Mouse (Mus musculus): ENCODE results near the gene Maz. TPM values are rescaled to one million over a fixed set of nuclear protein-coding genes. Genes with fewer than 3 reads are reported as not detected.

The Maz gene
- polyA plus RNA-seq (2012; rRNA removed; ENCODE audit: low replicate concordance), result 90.8 and 204 TPM in 2 replicates

DNA sequence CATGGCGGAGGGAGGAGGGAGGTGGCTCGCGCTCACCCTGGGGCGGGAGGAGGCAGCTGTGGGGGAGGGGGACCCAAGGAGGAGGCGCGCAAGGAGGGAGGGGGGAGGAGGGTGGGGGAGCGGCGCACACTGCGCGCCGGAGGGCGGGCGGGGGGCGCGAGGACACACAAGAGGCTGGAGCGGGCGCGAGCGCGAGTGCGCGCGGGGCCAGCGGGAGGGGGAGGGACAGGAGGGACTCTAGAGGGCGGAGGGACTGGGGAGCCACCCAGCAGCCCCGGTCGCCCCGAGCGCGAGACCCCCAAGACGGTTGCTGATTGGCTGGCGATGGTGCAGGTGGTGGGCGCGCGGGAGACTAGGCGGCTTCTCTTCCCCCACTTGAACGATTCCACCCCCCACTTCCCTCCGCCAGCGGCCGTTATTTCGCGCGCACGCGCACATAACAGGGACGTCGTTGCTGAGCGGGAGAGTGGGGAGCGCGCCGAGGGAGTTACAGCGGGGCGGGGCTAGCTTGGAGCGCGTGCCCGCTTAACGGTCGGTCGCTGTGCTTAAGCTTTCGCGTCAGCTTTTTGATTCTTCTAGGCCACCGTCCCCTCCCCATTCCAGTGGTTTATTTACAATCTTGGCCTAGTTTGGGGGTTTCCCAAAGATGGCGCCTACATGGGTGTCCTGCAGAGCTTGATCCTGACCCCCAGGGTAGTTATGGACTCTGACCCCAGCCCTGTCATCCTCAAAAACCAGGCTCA, at the start of gene Maz:
Gene Maz (minus strand): TSS at position 54 of the 743 bp plus-strand sequence.

DNA sequence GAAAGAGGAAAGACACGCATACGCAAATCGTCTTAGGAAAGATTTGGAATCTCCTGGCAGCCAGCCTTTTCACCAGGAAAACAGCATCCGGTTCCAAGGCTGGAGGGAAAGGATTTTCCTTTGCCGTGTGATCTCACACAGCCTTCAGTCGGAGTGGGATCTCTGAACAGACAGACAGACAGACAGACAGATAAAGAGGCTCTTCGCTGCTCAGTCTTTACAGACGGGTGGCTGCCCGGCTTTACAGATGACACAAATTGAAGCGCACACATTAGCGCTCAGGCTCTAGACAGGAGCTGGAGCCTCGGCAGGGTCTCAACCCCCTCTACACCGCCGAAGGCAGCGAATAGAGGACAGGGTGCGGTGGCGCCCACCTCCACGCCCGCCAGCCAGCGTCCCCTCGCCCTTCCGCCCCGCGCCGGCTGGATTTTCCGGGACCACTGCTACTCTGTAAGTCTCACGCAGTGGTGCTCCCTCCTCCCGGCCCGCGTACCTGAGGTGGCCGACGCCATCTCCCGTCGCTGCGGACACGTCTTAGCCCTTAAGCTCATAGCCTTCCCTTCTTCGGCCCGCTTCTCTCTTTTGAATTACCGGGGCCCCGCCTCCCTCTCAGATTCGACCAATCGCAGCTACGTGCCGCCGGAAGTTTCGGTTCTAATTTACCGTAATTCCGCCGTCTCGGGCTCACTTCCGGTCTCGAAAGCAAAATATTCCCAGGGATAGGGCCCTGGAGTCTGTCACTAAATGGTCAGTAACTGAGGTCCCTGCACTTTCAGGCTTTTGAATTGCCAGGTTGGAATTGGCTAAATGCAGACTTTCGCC, 15.2 kb upstream of the Maz start, which contains the start of gene Kif22:
Gene Kif22 (minus strand): TSS at position 621 of the 822 bp plus-strand sequence.

GRCm38 (mm10) chr7:127020901-127021562, 5.8 kb downstream of the Maz start, which contains the start of the genes Gm42742 and Prrt2:
TSS of gene Gm42742 (minus strand) at chr7:127021097.
TSS of gene Prrt2 (minus strand) at chr7:127021211.

GRCm38 (mm10) chr7:127016971-127017949, 9.6 kb downstream of the Maz start, which contains the start of gene Pagr1a:
TSS of gene Pagr1a (minus strand) at chr7:127017352.

DNA sequence TGATC, 10.6 kb downstream of the Maz start, which contains the start of gene Pagr1b:
Gene Pagr1b (minus strand): TSS at position 4 of the 5 bp plus-strand sequence.

GRCm38 (mm10) chr7:127014320-127014719, 12.5 kb downstream of the Maz start, which contains the start of gene Mvp:
TSS of gene Mvp (minus strand) at chr7:127014621.

GRCm38 (mm10) chr7:126975950-126976866, 50.6 kb downstream of the Maz start, which contains the start of gene Cdiptos:
TSS of gene Cdiptos (minus strand) at chr7:126976098.

GRCm38 (mm10) chr7:126975893-126975949, 51.1 kb downstream of the Maz start, which contains the start of gene Cdipt:
TSS of gene Cdipt (plus strand) at chr7:126975914.

Other genes with a start within 250 kb of the Maz start
- gene Tbx6, start 245.6 kb downstream of the Maz start, polyA plus RNA-seq (2012; rRNA removed; ENCODE audit: low replicate concordance), result 3.3 and 4.2 TPM in 2 replicates
- 140 and 221 TPM in 2 replicates for gene Ppp4c, start 234.5 kb downstream of the Maz start, polyA plus RNA-seq (2012; rRNA removed; ENCODE audit: low replicate concordance)
- 18.0 and 75.6 TPM in 2 replicates for gene Fam57b, start 229.4 kb downstream of the Maz start, polyA plus RNA-seq (2012; rRNA removed; ENCODE audit: low replicate concordance)
- not detected in 2 replicates for gene 4930451I11Rik, start 195.4 kb downstream of the Maz start, polyA plus RNA-seq (2012; rRNA removed; ENCODE audit: low replicate concordance)
- gene Doc2a, start 179.6 kb downstream of the Maz start, polyA plus RNA-seq (2012; rRNA removed; ENCODE audit: low replicate concordance), result not detected in 2 replicates
- 3.5 and 11.6 TPM in 2 replicates for gene Hirip3, start 165.1 kb downstream of the Maz start, polyA plus RNA-seq (2012; rRNA removed; ENCODE audit: low replicate concordance)
- gene Ino80e, start 164.7 kb downstream of the Maz start, polyA plus RNA-seq (2012; rRNA removed; ENCODE audit: low replicate concordance), result 47.8 and 60.5 TPM in 2 replicates
- 94.6 and 122 TPM in 2 replicates for gene Taok2, start 142.3 kb downstream of the Maz start, polyA plus RNA-seq (2012; rRNA removed; ENCODE audit: low replicate concordance)
- 89.0 and 89.8 TPM in 2 replicates for gene Tmem219, start 104.1 kb downstream of the Maz start, polyA plus RNA-seq (2012; rRNA removed; ENCODE audit: low replicate concordance)
- 19.6 and 22.4 TPM in 2 replicates for gene Kctd13, start 98.2 kb downstream of the Maz start, polyA plus RNA-seq (2012; rRNA removed; ENCODE audit: low replicate concordance)
- 0.23 and 0.63 TPM in 2 replicates for gene Asphd1, start 77.5 kb downstream of the Maz start, polyA plus RNA-seq (2012; rRNA removed; ENCODE audit: low replicate concordance)
- 2.4 and 4.4 TPM in 2 replicates for gene Sez6l2, start 76.5 kb downstream of the Maz start, polyA plus RNA-seq (2012; rRNA removed; ENCODE audit: low replicate concordance)
- gene Cdipt, start 51.1 kb downstream of the Maz start, polyA plus RNA-seq (2012; rRNA removed; ENCODE audit: low replicate concordance), result 205 and 302 TPM in 2 replicates
- gene Cdiptos, start 50.9 kb downstream of the Maz start, polyA plus RNA-seq (2012; rRNA removed; ENCODE audit: low replicate concordance), result 2.7 and 3.1 TPM in 2 replicates
- gene Mvp, start 12.4 kb downstream of the Maz start, polyA plus RNA-seq (2012; rRNA removed; ENCODE audit: low replicate concordance), result 93.7 and 103 TPM in 2 replicates
- gene Pagr1b, start 10.6 kb downstream of the Maz start, polyA plus RNA-seq (2012; rRNA removed; ENCODE audit: low replicate concordance), result 5.3 and 7.1 TPM in 2 replicates
- gene Pagr1a, start 9.7 kb downstream of the Maz start, polyA plus RNA-seq (2012; rRNA removed; ENCODE audit: low replicate concordance), result 2.6 and 5.8 TPM in 2 replicates
- 25.7 and 62.7 TPM in 2 replicates for gene Gm42742, start 5.9 kb downstream of the Maz start, polyA plus RNA-seq (2012; rRNA removed; ENCODE audit: low replicate concordance)
- 17.9 and 35.3 TPM in 2 replicates for gene Prrt2, start 5.8 kb downstream of the Maz start, polyA plus RNA-seq (2012; rRNA removed; ENCODE audit: low replicate concordance)
- gene Kif22, start 15.4 kb upstream of the Maz start, polyA plus RNA-seq (2012; rRNA removed; ENCODE audit: low replicate concordance), result 2.1 and 9.3 TPM in 2 replicates
- 0.37 and 0.99 TPM in 2 replicates for gene Zg16, start 60.3 kb upstream of the Maz start, polyA plus RNA-seq (2012; rRNA removed; ENCODE audit: low replicate concordance)
- 9.6 and 14.6 TPM in 2 replicates for gene AI467606, start 64.3 kb upstream of the Maz start, polyA plus RNA-seq (2012; rRNA removed; ENCODE audit: low replicate concordance)
- 1.3 and 3.4 TPM in 2 replicates for gene Qprt, start 95.2 kb upstream of the Maz start, polyA plus RNA-seq (2012; rRNA removed; ENCODE audit: low replicate concordance)
- gene Spn, start 110.8 kb upstream of the Maz start, polyA plus RNA-seq (2012; rRNA removed; ENCODE audit: low replicate concordance), result 2.4 and 3.1 TPM in 2 replicates
- 26.3 and 45.0 TPM in 2 replicates for gene Cd2bp2, start 169.0 kb upstream of the Maz start, polyA plus RNA-seq (2012; rRNA removed; ENCODE audit: low replicate concordance)
- gene Tbc1d10b, start 181.4 kb upstream of the Maz start, polyA plus RNA-seq (2012; rRNA removed; ENCODE audit: low replicate concordance), result 29.5 and 47.5 TPM in 2 replicates
- gene Mylpf, start 181.9 kb upstream of the Maz start, polyA plus RNA-seq (2012; rRNA removed; ENCODE audit: low replicate concordance), result 1.3 and 1.5 TPM in 2 replicates
- gene Zfp553, start 206.0 kb upstream of the Maz start, polyA plus RNA-seq (2012; rRNA removed; ENCODE audit: low replicate concordance), result 5.3 and 22.2 TPM in 2 replicates
- gene Sept1, start 206.1 kb upstream of the Maz start, polyA plus RNA-seq (2012; rRNA removed; ENCODE audit: low replicate concordance), result 18.4 and 23.6 TPM in 2 replicates
- 43.2 and 112 TPM in 2 replicates for gene Zfp771, start 217.2 kb upstream of the Maz start, polyA plus RNA-seq (2012; rRNA removed; ENCODE audit: low replicate concordance)
- 47.0 and 71.1 TPM in 2 replicates for gene Dctpp1, start 233.7 kb upstream of the Maz start, polyA plus RNA-seq (2012; rRNA removed; ENCODE audit: low replicate concordance)
- gene Sephs2, start 247.0 kb upstream of the Maz start, polyA plus RNA-seq (2012; rRNA removed; ENCODE audit: low replicate concordance), result 30.3 and 33.1 TPM in 2 replicates

Measured in subcutaneous adipose tissue, adult 2 months (tissue).